Mouse (Mus musculus): ENCODE data around the gene Tomm7. TPM values are rescaled to one million over a fixed set of nuclear protein-coding genes. Genes with fewer than 3 reads are reported as not detected.

Tomm7 gene
- polyA plus RNA-seq, 1 experiment: 125 TPM

- Histone ChIP-seq H3K36me3 (ENCODE audit: control insufficient read depth, insufficient read depth) (no peaks in the 10 kb centered on the region), H3K79me2 (ENCODE audit: control insufficient read depth, insufficient read depth) (no peaks in the 10 kb centered on the region), H3K79me3 (ENCODE audit: low read depth) (no peaks in the 10 kb centered on the region), H3K4me3 (ENCODE audit: insufficient read depth, poor library complexity, severe bottlenecking) (no peak overlapping the region), H3K27me3 (ENCODE audit: control insufficient read depth, insufficient read depth, insufficient read length) (peaks cover 5% of the 10 kb centered on the region), H3ac (ENCODE audit: control insufficient read depth, insufficient read length, low read depth) (no peak overlapping the region)
- TF ChIP-seq MAX (IDR thresholded peaks at IDR 0.05) (no peak), USF1 (IDR thresholded peaks at IDR 0.05; ENCODE audit: low read depth) (no peak), FOSL1 (IDR thresholded peaks at IDR 0.05; ENCODE audit: insufficient read depth, low read length, poor library complexity, severe bottlenecking) (no peak), CTCF (IDR thresholded peaks at IDR 0.05; ENCODE audit: control insufficient read depth, insufficient read depth, insufficient read length) (no peak), MYOD1 (IDR thresholded peaks at IDR 0.05; ENCODE audit: control insufficient read depth, insufficient read length, low read depth) (no peak), MYOG (IDR thresholded peaks at IDR 0.05; ENCODE audit: control insufficient read depth, extremely low read depth, insufficient read length) (no peak), CEBPB (IDR thresholded peaks at IDR 0.05; ENCODE audit: low read depth) (no peak)
These were observed 12.8 kb downstream of the Tomm7 start for GRCm38 (mm10) chr5:23830897-23831752.

GRCm38 (mm10) chr5:23826321-23827004 lies 17.5 kb downstream of the Tomm7 start:
- no peak for TF ChIP-seq MYOG (IDR thresholded peaks at IDR 0.05; ENCODE audit: control insufficient read depth, extremely low read depth, insufficient read length)
- TF ChIP-seq CTCF (IDR thresholded peaks at IDR 0.05; ENCODE audit: control insufficient read depth, insufficient read depth, insufficient read length): peak; percentile 36
- no peaks in the 10 kb centered on the region for H3K79me3 ChIP-seq (ENCODE audit: low read depth)
- H3K36me3 ChIP-seq (ENCODE audit: control insufficient read depth, insufficient read depth): no peaks in the 10 kb centered on the region
- peaks cover 5% of the 10 kb centered on the region for H3K27me3 ChIP-seq (ENCODE audit: control insufficient read depth, insufficient read depth, insufficient read length)
- H3K79me2 ChIP-seq (ENCODE audit: control insufficient read depth, insufficient read depth): no peaks in the 10 kb centered on the region
- H3ac ChIP-seq (ENCODE audit: control insufficient read depth, insufficient read length, low read depth): no peak overlapping the region
- H3K4me3 ChIP-seq (ENCODE audit: insufficient read depth, poor library complexity, severe bottlenecking): no peak overlapping the region

GRCm38 (mm10) chr5:23824171-23824733 lies 19.7 kb downstream of the Tomm7 start:
- Histone ChIP-seq H3K79me3 (ENCODE audit: low read depth) (no peaks in the 10 kb centered on the region), H3K4me3 (ENCODE audit: insufficient read depth, poor library complexity, severe bottlenecking) (no peak overlapping the region), H3K79me2 (ENCODE audit: control insufficient read depth, insufficient read depth) (no peaks in the 10 kb centered on the region), H3K27me3 (ENCODE audit: control insufficient read depth, insufficient read depth, insufficient read length) (no peaks in the 10 kb centered on the region), H3ac (ENCODE audit: control insufficient read depth, insufficient read length, low read depth) (no peak overlapping the region), H3K36me3 (ENCODE audit: control insufficient read depth, insufficient read depth) (peaks cover 11% of the 10 kb centered on the region)
- TF ChIP-seq MYOD1 (IDR thresholded peaks at IDR 0.05; ENCODE audit: control insufficient read depth, insufficient read length, low read depth) (no peak), USF1 (IDR thresholded peaks at IDR 0.05; ENCODE audit: low read depth) (peak; percentile 58)

- no peaks in the 10 kb centered on the region for H3K79me3 ChIP-seq (ENCODE audit: low read depth)
- H3K4me3 ChIP-seq (ENCODE audit: insufficient read depth, poor library complexity, severe bottlenecking): no peak overlapping the region
- H3K36me3 ChIP-seq (ENCODE audit: control insufficient read depth, insufficient read depth): peaks cover 24% of the 10 kb centered on the region
- no peaks in the 10 kb centered on the region for H3K79me2 ChIP-seq (ENCODE audit: control insufficient read depth, insufficient read depth)
- H3ac ChIP-seq (ENCODE audit: control insufficient read depth, insufficient read length, low read depth): no peak overlapping the region
- no peak for TF ChIP-seq FOSL1 (IDR thresholded peaks at IDR 0.05; ENCODE audit: insufficient read depth, low read length, poor library complexity, severe bottlenecking)
- TF ChIP-seq CEBPB (IDR thresholded peaks at IDR 0.05; ENCODE audit: low read depth): no peak
- TF ChIP-seq MYOG (IDR thresholded peaks at IDR 0.05; ENCODE audit: control insufficient read depth, extremely low read depth, insufficient read length): no peak
- no peak for TF ChIP-seq CTCF (IDR thresholded peaks at IDR 0.05; ENCODE audit: control insufficient read depth, insufficient read depth, insufficient read length)
- no peak for TF ChIP-seq MAX (IDR thresholded peaks at IDR 0.05)
- TF ChIP-seq MYOD1 (IDR thresholded peaks at IDR 0.05; ENCODE audit: control insufficient read depth, insufficient read length, low read depth): no peak
- no peak for TF ChIP-seq USF1 (IDR thresholded peaks at IDR 0.05; ENCODE audit: low read depth)
- H3K27me3 ChIP-seq (ENCODE audit: control insufficient read depth, insufficient read depth, insufficient read length): no peaks in the 10 kb centered on the region
These were observed 21.7 kb downstream of the Tomm7 start for GRCm38 (mm10) chr5:23822306-23822705.

GRCm38 (mm10) chr5:23816681-23817080 lies 27.3 kb downstream of the Tomm7 start:
- H3K36me3 ChIP-seq (ENCODE audit: control insufficient read depth, insufficient read depth): peaks cover 64% of the 10 kb centered on the region

More at GRCm38 (mm10) chr5:23816681-23817080, 27.3 kb downstream of the Tomm7 start:
- Histone ChIP-seq H3K4me3 (ENCODE audit: insufficient read depth, poor library complexity, severe bottlenecking) (no peak overlapping the region), H3K79me2 (ENCODE audit: control insufficient read depth, insufficient read depth) (no peaks in the 10 kb centered on the region), H3K27me3 (ENCODE audit: control insufficient read depth, insufficient read depth, insufficient read length) (no peaks in the 10 kb centered on the region), H3K79me3 (ENCODE audit: low read depth) (no peaks in the 10 kb centered on the region), H3ac (ENCODE audit: control insufficient read depth, insufficient read length, low read depth) (no peak overlapping the region)
- TF ChIP-seq MYOG (IDR thresholded peaks at IDR 0.05; ENCODE audit: control insufficient read depth, extremely low read depth, insufficient read length) (no peak), MAX (IDR thresholded peaks at IDR 0.05) (no peak), MYOD1 (IDR thresholded peaks at IDR 0.05; ENCODE audit: control insufficient read depth, insufficient read length, low read depth) (no peak), FOSL1 (IDR thresholded peaks at IDR 0.05; ENCODE audit: insufficient read depth, low read length, poor library complexity, severe bottlenecking) (no peak), CTCF (IDR thresholded peaks at IDR 0.05; ENCODE audit: control insufficient read depth, insufficient read depth, insufficient read length) (no peak), CEBPB (IDR thresholded peaks at IDR 0.05; ENCODE audit: low read depth) (no peak), USF1 (IDR thresholded peaks at IDR 0.05; ENCODE audit: low read depth) (no peak)
